Mouse (Mus musculus): ENCODE data around the gene Sycp3. TPM values are rescaled to one million over a fixed set of nuclear protein-coding genes. Genes with fewer than 3 reads are reported as not detected.
A peak's percentile ranks its signal among the peaks of the same experiment; 100 is the strongest.

Sycp3 gene
- polyA plus RNA-seq, 1 experiment from 2014 or later = 0.07 TPM

DNA sequence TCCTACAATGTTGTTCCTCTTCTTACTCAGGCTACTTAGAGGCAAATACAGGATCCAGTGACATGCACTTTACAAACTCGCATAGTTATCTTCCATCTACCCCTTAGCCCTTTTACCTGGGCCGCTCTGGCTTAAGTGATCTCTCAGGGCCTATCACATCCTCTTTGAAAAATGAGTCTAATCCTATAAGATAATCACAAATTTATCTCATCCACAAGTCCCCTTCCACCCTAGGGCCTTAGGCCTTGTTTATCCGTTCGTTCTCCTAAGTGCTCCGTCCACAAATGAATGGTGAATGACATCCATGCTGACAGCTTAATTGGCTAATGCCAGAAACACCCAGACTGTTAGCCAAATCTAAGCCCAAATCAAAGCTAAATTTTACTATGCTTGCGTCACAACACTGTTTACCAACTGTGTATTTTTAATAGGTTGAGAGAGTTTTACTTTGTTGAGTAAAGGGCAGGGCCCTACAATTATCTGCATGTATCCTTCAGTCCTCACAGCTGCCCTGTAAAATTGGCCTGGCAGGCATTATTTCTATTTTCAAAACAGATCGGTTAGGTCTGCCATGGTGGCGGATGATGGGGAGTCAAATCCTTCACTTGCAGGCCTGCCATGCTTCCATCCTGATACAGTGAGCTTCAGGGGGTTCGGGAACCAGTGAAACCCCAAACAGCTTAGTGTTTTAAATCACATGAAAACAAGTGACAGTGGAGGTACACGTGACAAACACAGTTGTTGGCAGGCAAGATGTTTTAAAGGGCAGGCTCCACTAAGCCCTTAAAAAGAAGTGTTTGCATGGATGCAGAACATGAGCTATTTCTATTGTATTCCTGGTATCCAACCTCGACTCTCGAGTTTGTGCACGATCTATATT, 42.8 kb downstream of the Sycp3 start:
- WGBS (ENCODE audit: insufficient replicate concordance) = 76% methylated on average over 13 of the region's 13 CpGs
- Histone ChIP-seq H3K4me1 (replicated peaks) (peaks cover 15% of the 10 kb centered on the region), H3K36me3 (replicated peaks) (no peaks in the 10 kb centered on the region), H3K4me3 (replicated peaks) (no peak overlapping the region), H3K9me3 (replicated peaks) (no peaks in the 10 kb centered on the region), H3K27me3 (peaks cover 8% of the 10 kb centered on the region; the same call in 1 of the 2 replicates), H3K27ac (replicated peaks) (no peak overlapping the region), H3K9ac (no peak overlapping the region), H3K4me2 (no peak overlapping the region)
- no peak for ATAC-seq (ENCODE audit: insufficient read depth)

GRCm38 (mm10) chr10:88502919-88503318, 43.5 kb downstream of the Sycp3 start:
- Histone ChIP-seq H3K4me3 (replicated peaks) (peak overlapping the region; percentile 67), H3K27ac (replicated peaks) (no peak overlapping the region)
- 41% methylated on average over 4 of the region's 4 CpGs for WGBS (ENCODE audit: insufficient replicate concordance)

DNA sequence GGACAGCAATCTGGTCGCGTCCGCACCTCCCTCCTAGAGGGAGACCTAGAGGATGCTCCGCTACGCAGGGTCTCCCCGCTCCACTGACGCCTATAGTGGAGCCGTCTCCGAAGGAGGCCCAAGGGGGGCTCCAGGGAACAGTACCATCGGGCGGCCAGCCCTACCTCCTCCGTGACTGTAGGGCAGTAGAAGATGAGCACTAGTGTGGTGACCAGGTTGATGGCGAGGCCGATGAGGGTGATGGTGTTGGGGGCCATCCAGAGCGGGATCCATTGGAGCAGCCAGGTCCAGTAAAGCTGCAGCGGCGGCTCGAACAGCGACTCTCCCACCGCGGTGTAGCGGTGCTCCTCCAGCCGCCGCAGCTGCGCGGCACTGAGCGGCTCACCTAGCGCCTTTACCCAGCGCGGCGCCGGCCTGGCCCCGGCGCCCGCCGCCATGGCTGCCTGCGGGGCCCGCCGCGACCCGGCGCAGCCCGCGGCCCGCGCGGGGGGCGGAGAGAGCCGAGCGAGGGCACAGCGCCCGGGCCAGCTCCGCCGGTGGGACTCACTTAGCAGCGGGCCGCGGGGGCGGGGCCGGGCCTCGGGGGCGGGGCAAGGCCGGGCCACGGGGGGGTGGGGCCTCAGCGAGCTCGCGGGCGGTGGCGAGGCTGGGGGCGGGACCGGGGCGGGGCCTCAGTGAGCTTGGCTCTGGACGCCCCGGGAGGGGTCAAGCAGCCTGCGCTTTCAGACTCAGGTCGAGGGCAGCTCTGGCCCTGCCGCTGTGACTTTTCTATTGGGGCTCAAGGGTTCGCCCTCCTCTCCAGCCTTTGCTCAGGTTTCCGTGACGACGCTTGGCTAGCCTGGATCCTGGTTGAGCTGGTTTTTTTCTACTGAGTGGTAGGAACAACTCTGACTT, 44.3 kb downstream of the Sycp3 start, which contains the start of gene Chpt1:
TSS of gene Chpt1 (minus strand) at position 653 of the 894 bp plus-strand sequence.
- Histone ChIP-seq H3K4me2 (peak within 1 kb of the TSS; percentile 95), H3K4me3 (replicated peaks) (peak within 1 kb of the TSS; percentile 67), H3K27me3 (peaks cover 8% of the 10 kb centered on the region; the same call in 1 of the 2 replicates), H3K27ac (replicated peaks) (no peak within 1 kb of the TSS), H3K9ac (peak within 1 kb of the TSS; percentile 64), H3K36me3 (replicated peaks) (no peaks in the 10 kb centered on the region), H3K4me1 (replicated peaks) (peaks cover 15% of the 10 kb centered on the region), H3K9me3 (replicated peaks) (no peaks in the 10 kb centered on the region)
- ATAC-seq (ENCODE audit: insufficient read depth) = peak; percentile 96
- WGBS (ENCODE audit: insufficient replicate concordance) = under 1% methylated on average over 79 of the region's 80 CpGs

More at GRCm38 (mm10) chr10:88502919-88503318, 43.5 kb downstream of the Sycp3 start:
- Histone ChIP-seq H3K9ac (peak overlapping the region; percentile 64; the same call in 1 of the 2 replicates), H3K4me2 (peak overlapping the region; percentile 95), H3K9me3 (replicated peaks) (no peaks in the 10 kb centered on the region), H3K27me3 (peaks cover 8% of the 10 kb centered on the region; the same call in 1 of the 2 replicates), H3K36me3 (replicated peaks) (no peaks in the 10 kb centered on the region), H3K4me1 (replicated peaks) (peaks cover 15% of the 10 kb centered on the region)
- no peak for ATAC-seq (ENCODE audit: insufficient read depth)

GRCm38 (mm10) chr10:88504481-88504880, 45.1 kb downstream of the Sycp3 start:
- Histone ChIP-seq H3K36me3 (replicated peaks) (no peaks in the 10 kb centered on the region), H3K4me1 (replicated peaks) (peaks cover 15% of the 10 kb centered on the region), H3K4me2 (peak overlapping the region; percentile 95), H3K27me3 (peaks cover 8% of the 10 kb centered on the region; the same call in 1 of the 2 replicates), H3K9ac (no peak overlapping the region), H3K9me3 (replicated peaks) (no peaks in the 10 kb centered on the region), H3K4me3 (replicated peaks) (no peak overlapping the region), H3K27ac (replicated peaks) (no peak overlapping the region)
- WGBS (ENCODE audit: insufficient replicate concordance) = 58% methylated on average over 3 of the region's 3 CpGs
- no peak for ATAC-seq (ENCODE audit: insufficient read depth)

- 64% methylated on average over 5 of the region's 5 CpGs for WGBS (ENCODE audit: insufficient replicate concordance)
- no peaks in the 10 kb centered on the region for H3K36me3 ChIP-seq (replicated peaks)
- no peak for ATAC-seq (ENCODE audit: insufficient read depth)
- no peak overlapping the region for H3K27ac ChIP-seq (replicated peaks)
- peaks cover 15% of the 10 kb centered on the region for H3K4me1 ChIP-seq (replicated peaks)
- H3K4me2 ChIP-seq = no peak overlapping the region
- no peak overlapping the region for H3K4me3 ChIP-seq (replicated peaks)
- peaks cover 8% of the 10 kb centered on the region; the same call in 1 of the 2 replicates for H3K27me3 ChIP-seq
- no peak overlapping the region for H3K9ac ChIP-seq
- H3K9me3 ChIP-seq (replicated peaks) = no peaks in the 10 kb centered on the region
Measured at GRCm38 (mm10) chr10:88505256-88505655, 45.9 kb downstream of the Sycp3 start.

GRCm38 (mm10) chr10:88507691-88508143, 48.3 kb downstream of the Sycp3 start:
- no peak overlapping the region for H3K27ac ChIP-seq (replicated peaks)
- ATAC-seq (ENCODE audit: insufficient read depth) = no peak
- peaks cover 15% of the 10 kb centered on the region for H3K4me1 ChIP-seq (replicated peaks)
- no peak overlapping the region for H3K9ac ChIP-seq
- no peak overlapping the region for H3K4me3 ChIP-seq (replicated peaks)
- H3K36me3 ChIP-seq (replicated peaks) = no peaks in the 10 kb centered on the region
- H3K9me3 ChIP-seq (replicated peaks) = no peaks in the 10 kb centered on the region
- no peak overlapping the region for H3K4me2 ChIP-seq
- peaks cover 6% of the 10 kb centered on the region; the same call in 1 of the 2 replicates for H3K27me3 ChIP-seq
- WGBS (ENCODE audit: insufficient replicate concordance) = 64% methylated on average over 7 of the region's 7 CpGs

- no peak for ATAC-seq (ENCODE audit: insufficient read depth)
- Histone ChIP-seq H3K4me1 (replicated peaks) (peaks cover 7% of the 10 kb centered on the region; the same call in 1 of the 2 replicates), H3K4me2 (no peak overlapping the region), H3K27ac (replicated peaks) (no peak overlapping the region), H3K4me3 (replicated peaks) (no peak overlapping the region), H3K9me3 (replicated peaks) (no peaks in the 10 kb centered on the region), H3K27me3 (no peaks in the 10 kb centered on the region), H3K9ac (no peak overlapping the region), H3K36me3 (replicated peaks) (no peaks in the 10 kb centered on the region)
- WGBS (ENCODE audit: insufficient replicate concordance) = 68% methylated on average over 12 of the region's 12 CpGs
Measured at GRCm38 (mm10) chr10:88510503-88511271, 51.3 kb downstream of the Sycp3 start.

DNA sequence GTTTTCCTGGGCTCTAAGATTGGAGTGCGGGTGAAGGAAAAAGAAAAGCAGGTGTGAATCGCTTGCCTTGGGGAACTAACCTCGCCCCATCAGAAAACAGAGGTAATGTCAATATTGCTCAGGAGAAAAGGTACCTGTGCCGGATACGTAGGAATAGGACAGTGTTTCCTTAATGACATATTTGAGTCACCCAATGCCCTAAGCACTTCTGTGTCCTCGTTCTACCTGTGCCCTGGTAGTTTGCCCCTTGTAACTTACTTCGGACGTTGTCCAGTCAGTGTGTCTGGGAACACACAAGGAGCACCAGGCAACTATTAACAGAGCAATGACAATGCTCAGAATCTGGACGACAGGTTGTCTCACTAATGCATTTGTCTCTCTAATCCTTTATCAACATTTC, 52.0 kb downstream of the Sycp3 start:
- Histone ChIP-seq H3K27me3 (no peaks in the 10 kb centered on the region), H3K4me2 (no peak overlapping the region), H3K9me3 (replicated peaks) (no peaks in the 10 kb centered on the region), H3K36me3 (replicated peaks) (no peaks in the 10 kb centered on the region), H3K4me3 (replicated peaks) (no peak overlapping the region), H3K27ac (replicated peaks) (no peak overlapping the region), H3K4me1 (replicated peaks) (peaks cover 7% of the 10 kb centered on the region; the same call in 1 of the 2 replicates), H3K9ac (no peak overlapping the region)
- no peak for ATAC-seq (ENCODE audit: insufficient read depth)
- WGBS (ENCODE audit: insufficient replicate concordance) = 70% methylated on average over 9 of the region's 9 CpGs

GRCm38 (mm10) chr10:88513574-88514135, 54.3 kb downstream of the Sycp3 start:
- Histone ChIP-seq H3K4me3 (replicated peaks) (no peak overlapping the region), H3K9me3 (replicated peaks) (no peaks in the 10 kb centered on the region), H3K4me2 (no peak overlapping the region), H3K4me1 (replicated peaks) (peaks cover 7% of the 10 kb centered on the region; the same call in 1 of the 2 replicates), H3K27ac (replicated peaks) (no peak overlapping the region), H3K27me3 (no peaks in the 10 kb centered on the region), H3K9ac (no peak overlapping the region), H3K36me3 (replicated peaks) (no peaks in the 10 kb centered on the region)
- WGBS (ENCODE audit: insufficient replicate concordance) = 42% methylated on average over 8 of the region's 8 CpGs
- ATAC-seq (ENCODE audit: insufficient read depth) = no peak

DNA sequence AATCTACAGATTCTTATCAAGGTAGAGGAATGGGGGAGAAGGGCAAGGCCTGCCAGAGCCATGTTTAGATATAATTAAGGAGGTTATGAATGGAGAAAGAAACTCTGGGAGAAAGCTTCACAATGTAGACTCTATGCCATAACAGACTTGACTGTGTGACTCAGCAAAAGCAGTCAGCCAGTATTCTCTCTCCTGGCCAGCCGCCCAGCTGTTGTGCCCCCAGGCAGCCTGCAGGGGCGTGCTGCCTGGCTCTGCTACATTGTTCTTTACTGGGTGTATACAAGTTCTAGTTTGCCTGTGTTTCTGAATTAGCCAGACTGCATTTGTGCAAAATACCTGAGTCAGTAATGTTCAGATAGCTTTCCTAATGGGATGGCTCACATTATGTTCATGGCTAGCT, 55.1 kb downstream of the Sycp3 start:
- Histone ChIP-seq H3K9ac (no peak overlapping the region), H3K27me3 (no peaks in the 10 kb centered on the region), H3K9me3 (replicated peaks) (no peaks in the 10 kb centered on the region), H3K4me2 (no peak overlapping the region), H3K36me3 (replicated peaks) (no peaks in the 10 kb centered on the region), H3K4me3 (replicated peaks) (no peak overlapping the region), H3K4me1 (replicated peaks) (peaks cover 7% of the 10 kb centered on the region; the same call in 1 of the 2 replicates), H3K27ac (replicated peaks) (no peak overlapping the region)
- ATAC-seq (ENCODE audit: insufficient read depth) = no peak
- WGBS (ENCODE audit: insufficient replicate concordance) = 16% methylated on average over 2 of the region's 2 CpGs

Data from liver, embryonic 15.5 days (tissue).